Mouse (Mus musculus) midbrain, embryonic 14.5 days (tissue): ENCODE measurements around the gene Etnk2. TPM values are rescaled to one million over a fixed set of nuclear protein-coding genes. Genes with fewer than 3 reads are reported as not detected.

Experiments
- ATAC-seq: fragments of 200-750 bp; cut with Nextera tagmentation; 2 replicates; pipeline ENCODE4 v1.8.0; 2017; ENCODE audit warnings: moderate number of reproducible peaks, moderate library complexity; ENCODE audit not compliant: low FRiP score, low TSS enrichment
- DNase-seq: peaks from one replicate; pipeline ENCODE4 v3.0.0-alpha.2; 2015
- H3K27ac ChIP-seq: fragments of 300-500 bp; sonication (generic); replicated peaks from 2 replicates; pipeline ENCODE4 v1.5.1; 2014; ENCODE audit warnings: mild to moderate bottlenecking, low read depth, low read length, moderate library complexity
- H3K27me3 ChIP-seq: fragments of 300-500 bp; sonication (generic); 2 replicates; pipeline ENCODE4 v1.6.1; 2014; ENCODE audit warnings: low read length, control low read depth, mixed read lengths; ENCODE audit not compliant: control insufficient read depth, insufficient read depth
- H3K36me3 ChIP-seq: fragments of 300-500 bp; sonication (generic); 2 replicates; pipeline ENCODE4 v1.6.1; 2014; ENCODE audit warnings: low read length, control low read depth; ENCODE audit not compliant: control insufficient read depth, insufficient read depth
- H3K4me1 ChIP-seq: fragments of 300-500 bp; sonication (generic); 2 replicates; pipeline ENCODE4 v1.6.1; 2014; ENCODE audit warnings: mild to moderate bottlenecking, antibody characterized with exemption, low read length, control low read depth; ENCODE audit not compliant: control insufficient read depth, insufficient read depth
- H3K4me2 ChIP-seq: fragments of 300-500 bp; sonication (generic); 2 replicates; pipeline ENCODE4 v1.6.1; 2014; ENCODE audit warnings: mild to moderate bottlenecking, low read length, moderate library complexity
- H3K4me3 ChIP-seq: fragments of 300-500 bp; sonication (generic); replicated peaks from 2 replicates; pipeline ENCODE4 v1.5.1; 2014; ENCODE audit warnings: low read depth, low read length
- H3K9ac ChIP-seq: fragments of 300-500 bp; sonication (generic); replicated peaks from 2 replicates; pipeline ENCODE4 v1.6.1; 2014; ENCODE audit warnings: mild to moderate bottlenecking, low read length, moderate library complexity
- H3K9me3 ChIP-seq: fragments of 300-500 bp; sonication (generic); 2 replicates; pipeline ENCODE4 v1.6.1; 2016; ENCODE audit warnings: low read length, control low read depth, mixed read lengths; ENCODE audit not compliant: control insufficient read depth
- WGBS: fragments of 180-500 bp; shearing (Covaris S2); extraction: QIAGEN DNeasy Blood & Tissue Kit; methylation state at CpG from one replicate; pipeline ENCODE4 v1.1.7; 2014; 5-methylcytosine and 5-hydroxymethylcytosine counted together
- polyA plus RNA-seq: library from polyadenylated mRNA; unstranded; fragments of >200 nt; fragmentation: Nextera tagmentation; extraction: Ambion mirVana; gene quantifications from 2 replicates; pipeline ENCODE4 v1.2.1, GENCODE M21; 2014

Gene Etnk2
- polyA plus RNA-seq, 1 experiment from 2014 or later = 11.2 TPM

GRCm38 (mm10) chr1:133419178-133419834, 55.9 kb downstream of the Etnk2 start:
- DNase-seq = no peak
- 70% methylated on average over 3 of the region's 3 CpGs for WGBS
- Histone ChIP-seq H3K9me3 (no peaks in the 10 kb centered on the region), H3K36me3 (no peaks in the 10 kb centered on the region), H3K27ac (no peak overlapping the region), H3K4me2 (no peak overlapping the region), H3K4me1 (peaks cover 32% of the 10 kb centered on the region), H3K4me3 (no peak overlapping the region), H3K9ac (no peak overlapping the region), H3K27me3 (no peaks in the 10 kb centered on the region)
- ATAC-seq = no peak

GRCm38 (mm10) chr1:133420491-133420890, 57.1 kb downstream of the Etnk2 start:
- Histone ChIP-seq H3K36me3 (no peaks in the 10 kb centered on the region), H3K27me3 (no peaks in the 10 kb centered on the region), H3K27ac (no peak overlapping the region), H3K9ac (no peak overlapping the region), H3K9me3 (no peaks in the 10 kb centered on the region), H3K4me2 (peak overlapping the region; percentile 98), H3K4me3 (no peak overlapping the region), H3K4me1 (peaks cover 27% of the 10 kb centered on the region)
- ATAC-seq (no peak), DNase-seq (no peak)
- 72% methylated on average over 3 of the region's 3 CpGs for WGBS

- H3K4me1 ChIP-seq = peaks cover 27% of the 10 kb centered on the region
- no peaks in the 10 kb centered on the region for H3K27me3 ChIP-seq
- H3K9ac ChIP-seq = no peak overlapping the region
- no peak for ATAC-seq
- WGBS = 26% methylated on average over 2 of the region's 2 CpGs
- no peak overlapping the region for H3K27ac ChIP-seq
- no peak overlapping the region for H3K4me3 ChIP-seq
- no peaks in the 10 kb centered on the region for H3K9me3 ChIP-seq
- no peaks in the 10 kb centered on the region for H3K36me3 ChIP-seq
- DNase-seq = no peak
- peak overlapping the region; percentile 98 for H3K4me2 ChIP-seq
Observed at GRCm38 (mm10) chr1:133421061-133421460, 57.7 kb downstream of the Etnk2 start.

- Histone ChIP-seq H3K36me3 (no peaks in the 10 kb centered on the region), H3K9me3 (no peaks in the 10 kb centered on the region), H3K4me3 (peak overlapping the region; percentile 77), H3K4me2 (peak overlapping the region; percentile 98), H3K4me1 (peaks cover 27% of the 10 kb centered on the region), H3K27ac (peak overlapping the region; percentile 86; the same call in 1 of the 2 replicates), H3K9ac (peak overlapping the region; percentile 74; the same call in 1 of the 2 replicates), H3K27me3 (no peaks in the 10 kb centered on the region)
- no peak for ATAC-seq
- DNase-seq = no peak
- 20% methylated on average over 16 of the region's 16 CpGs for WGBS
Observed at GRCm38 (mm10) chr1:133421975-133422570, 58.7 kb downstream of the Etnk2 start.

- peak overlapping the region; percentile 98 for H3K4me2 ChIP-seq
- ATAC-seq (peak; percentile 17; the same call in 1 of the 2 replicates), DNase-seq (peak; percentile 72)
- H3K27me3 ChIP-seq = no peaks in the 10 kb centered on the region
- H3K9ac ChIP-seq = peak overlapping the region; percentile 74
- WGBS = under 1% methylated on average over 29 of the region's 29 CpGs
- no peaks in the 10 kb centered on the region for H3K9me3 ChIP-seq
- peak overlapping the region; percentile 86 for H3K27ac ChIP-seq
- H3K4me1 ChIP-seq = peaks cover 24% of the 10 kb centered on the region
- H3K4me3 ChIP-seq = peak overlapping the region; percentile 77
- H3K36me3 ChIP-seq = no peaks in the 10 kb centered on the region
Observed at GRCm38 (mm10) chr1:133422615-133423161, 59.3 kb downstream of the Etnk2 start.

- Histone ChIP-seq H3K4me1 (peaks cover 20% of the 10 kb centered on the region), H3K27ac (peak overlapping the region; percentile 86), H3K4me3 (peak overlapping the region; percentile 77), H3K27me3 (no peaks in the 10 kb centered on the region), H3K9ac (peak overlapping the region; percentile 74), H3K9me3 (no peaks in the 10 kb centered on the region), H3K4me2 (peak overlapping the region; percentile 98), H3K36me3 (no peaks in the 10 kb centered on the region)
- DNase-seq (peak; percentile 62), ATAC-seq (peak; percentile 1; the same call in 1 of the 2 replicates)
- WGBS = under 1% methylated on average over 31 of the region's 31 CpGs
Observed at GRCm38 (mm10) chr1:133423166-133423542, 59.8 kb downstream of the Etnk2 start.

GRCm38 (mm10) chr1:133423543-133424480, 60.4 kb downstream of the Etnk2 start, which contains the start of gene Sox13:
Gene Sox13 (minus strand): TSS chr1:133424377.
- H3K27me3 ChIP-seq = no peaks in the 10 kb centered on the region
- peak within 1 kb of the TSS; percentile 77 for H3K4me3 ChIP-seq
- no peaks in the 10 kb centered on the region for H3K36me3 ChIP-seq
- under 1% methylated on average over 115 of the region's 128 CpGs for WGBS
- H3K27ac ChIP-seq = peak within 1 kb of the TSS; percentile 86
- H3K9me3 ChIP-seq = no peaks in the 10 kb centered on the region
- ATAC-seq = peak; percentile 70
- H3K4me1 ChIP-seq = peaks cover 15% of the 10 kb centered on the region; the same call in 1 of the 2 replicates
- peak within 1 kb of the TSS; percentile 98 for H3K4me2 ChIP-seq
- peak within 1 kb of the TSS; percentile 74 for H3K9ac ChIP-seq
- DNase-seq = peak; percentile 86

- DNase-seq (no peak), ATAC-seq (peak; percentile 22)
- H3K4me3 ChIP-seq = peak overlapping the region; percentile 77
- H3K9ac ChIP-seq = no peak overlapping the region
- no peaks in the 10 kb centered on the region for H3K27me3 ChIP-seq
- no peaks in the 10 kb centered on the region for H3K9me3 ChIP-seq
- 55% methylated on average over 4 of the region's 4 CpGs for whole genome bisulfite sequencing
- H3K27ac ChIP-seq = no peak overlapping the region
- peaks cover 15% of the 10 kb centered on the region; the same call in 1 of the 2 replicates for H3K4me1 ChIP-seq
- H3K36me3 ChIP-seq = no peaks in the 10 kb centered on the region
- peak overlapping the region; percentile 98 for H3K4me2 ChIP-seq
Observed at GRCm38 (mm10) chr1:133424547-133425140, 61.3 kb downstream of the Etnk2 start.
